Mouse (Mus musculus): ENCODE measurements around the gene Pycard. TPM values are rescaled to one million over a fixed set of nuclear protein-coding genes. Genes with fewer than 3 reads are reported as not detected.
"Not testable (repeated sequence)": the region's sequence is repeated elsewhere in the genome, so short reads cannot be mapped to it uniquely, and the experiment has no call there.

Gene Pycard
- polyA plus RNA-seq, 3 experiments from 2014 or later: 229 to 406 (median 231) TPM

DNA sequence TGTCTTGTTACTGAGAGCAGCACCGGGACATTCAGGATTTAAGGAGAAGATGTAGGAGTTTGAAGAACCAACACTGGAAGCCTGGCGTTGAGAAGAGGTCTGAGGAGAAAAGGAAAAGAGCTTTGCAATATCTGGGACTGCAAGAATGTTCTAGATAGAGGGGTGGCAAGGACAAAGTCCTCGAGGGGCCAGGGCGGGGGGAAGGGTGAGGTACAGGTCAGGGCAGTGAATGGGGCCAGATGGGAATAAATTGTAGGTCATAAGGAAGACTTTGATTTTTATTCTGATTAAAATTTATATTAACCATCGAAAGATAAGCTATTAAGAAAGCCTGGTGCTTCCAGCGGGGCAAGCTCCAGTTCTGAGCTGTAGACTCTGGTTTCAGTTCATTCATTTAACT, 9.4 kb upstream of the Pycard start:
- no peak for ATAC-seq

- no peak for ATAC-seq
Measured at GRCm38 (mm10) chr7:128000068-128000950, 6.6 kb upstream of the Pycard start.

DNA sequence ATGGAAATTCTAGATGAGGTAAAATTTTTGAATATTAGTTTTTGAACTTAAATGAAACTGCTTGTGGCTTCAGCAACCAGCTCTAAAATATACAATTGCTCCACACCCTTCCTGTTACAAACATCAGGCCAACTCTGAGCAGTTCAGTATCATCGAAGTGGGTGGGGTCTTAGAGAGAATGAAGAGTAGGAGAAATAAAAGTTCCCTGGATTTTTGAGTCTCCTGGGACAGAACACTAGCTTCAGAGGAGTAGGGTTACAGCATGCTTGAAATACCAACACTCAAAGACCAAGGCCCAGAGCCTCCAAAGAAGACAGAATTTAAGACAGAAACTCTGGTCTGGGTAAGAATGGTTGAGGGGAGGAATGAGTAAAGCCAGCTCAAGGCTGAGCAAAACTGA, 5.8 kb upstream of the Pycard start:
- no peak for ATAC-seq

DNA sequence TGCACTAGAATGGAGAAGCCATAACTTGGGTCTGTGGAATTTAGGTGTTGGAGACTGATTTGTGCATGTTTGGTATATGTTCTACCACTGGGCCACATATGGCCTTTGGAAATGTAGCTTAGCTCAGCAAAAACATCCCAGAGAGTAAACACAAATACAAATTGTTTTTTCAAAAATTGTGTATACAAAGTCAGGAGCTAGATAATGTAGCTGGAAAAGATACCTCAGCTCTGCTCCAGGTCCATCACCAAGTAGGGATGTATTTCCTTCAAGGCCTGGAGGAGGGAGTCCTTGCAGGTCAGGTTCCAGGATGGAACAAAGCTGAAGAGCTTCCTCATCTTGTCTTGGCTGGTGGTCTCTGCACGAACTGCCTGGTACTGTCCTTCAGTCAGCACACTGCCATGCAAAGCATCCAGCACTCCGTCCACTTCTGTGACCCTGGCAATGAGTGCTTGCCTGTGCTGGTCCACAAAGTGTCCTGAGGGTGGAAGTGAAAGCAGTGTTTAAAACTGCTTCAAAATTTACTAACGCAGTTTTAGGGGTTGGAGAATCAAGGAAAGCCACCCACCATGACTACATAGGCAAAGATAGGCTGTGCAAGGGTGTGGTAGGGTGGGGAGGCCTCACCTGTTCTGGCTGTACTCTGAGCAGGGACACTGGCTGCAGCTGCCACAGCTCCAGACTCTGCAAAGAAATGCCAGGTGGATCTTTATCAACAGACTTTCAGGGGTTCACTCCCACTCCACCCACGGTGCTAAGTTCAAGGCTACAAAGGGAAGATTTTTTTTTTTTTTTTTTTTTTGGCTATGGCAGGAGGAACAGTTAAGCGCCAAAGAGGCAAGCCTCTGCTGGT, 953 bp downstream of the Pycard start:
- ATAC-seq: no peak

GRCm38 (mm10) chr7:127991643-127992487, 1.8 kb downstream of the Pycard start:
- ATAC-seq: no peak

DNA sequence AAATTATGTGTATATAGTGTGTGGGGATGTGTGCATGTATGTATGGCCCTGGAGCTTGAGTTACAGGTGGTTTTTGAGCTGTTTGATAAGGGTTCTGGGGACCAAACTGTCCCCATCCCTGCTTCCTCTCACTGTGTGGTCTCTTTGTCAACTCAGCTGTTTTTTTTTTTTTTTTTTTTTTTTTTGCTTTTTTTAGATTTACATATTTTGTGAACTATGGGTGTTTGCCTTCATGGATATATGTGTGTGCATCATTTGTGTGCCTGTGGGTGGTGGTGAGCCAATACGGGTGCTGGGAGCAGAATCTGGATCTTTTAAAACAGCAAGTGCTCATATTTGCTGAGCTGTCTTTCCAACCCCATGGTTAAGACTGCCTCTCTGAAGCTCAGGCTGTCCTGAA, 4.8 kb downstream of the Pycard start:
- ATAC-seq: no peak

GRCm38 (mm10) chr7:127980606-127981005, 13.1 kb downstream of the Pycard start:
- ATAC-seq: no peak

DNA sequence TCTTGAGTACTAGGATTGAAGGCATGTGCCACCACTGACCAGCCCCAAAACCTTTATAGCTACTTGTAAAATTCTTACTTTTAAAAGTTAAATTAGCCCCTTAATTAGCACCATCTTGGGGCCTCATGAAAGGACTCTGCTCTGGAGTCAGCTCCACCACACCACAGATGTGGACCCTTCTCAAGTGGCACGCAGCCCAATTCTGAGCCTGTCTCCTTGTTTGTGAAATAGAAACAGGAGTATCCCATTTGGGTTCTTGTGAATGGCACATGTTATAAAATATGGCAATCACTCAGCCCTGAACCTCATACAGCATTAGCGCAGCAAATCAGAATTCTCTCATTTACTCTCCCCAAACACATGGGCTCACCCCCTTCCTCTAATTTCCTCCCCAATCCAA, 14.8 kb downstream of the Pycard start:
- no peak for ATAC-seq

- ATAC-seq: no peak
Measured at GRCm38 (mm10) chr7:127974413-127974930, 19.2 kb downstream of the Pycard start.

DNA sequence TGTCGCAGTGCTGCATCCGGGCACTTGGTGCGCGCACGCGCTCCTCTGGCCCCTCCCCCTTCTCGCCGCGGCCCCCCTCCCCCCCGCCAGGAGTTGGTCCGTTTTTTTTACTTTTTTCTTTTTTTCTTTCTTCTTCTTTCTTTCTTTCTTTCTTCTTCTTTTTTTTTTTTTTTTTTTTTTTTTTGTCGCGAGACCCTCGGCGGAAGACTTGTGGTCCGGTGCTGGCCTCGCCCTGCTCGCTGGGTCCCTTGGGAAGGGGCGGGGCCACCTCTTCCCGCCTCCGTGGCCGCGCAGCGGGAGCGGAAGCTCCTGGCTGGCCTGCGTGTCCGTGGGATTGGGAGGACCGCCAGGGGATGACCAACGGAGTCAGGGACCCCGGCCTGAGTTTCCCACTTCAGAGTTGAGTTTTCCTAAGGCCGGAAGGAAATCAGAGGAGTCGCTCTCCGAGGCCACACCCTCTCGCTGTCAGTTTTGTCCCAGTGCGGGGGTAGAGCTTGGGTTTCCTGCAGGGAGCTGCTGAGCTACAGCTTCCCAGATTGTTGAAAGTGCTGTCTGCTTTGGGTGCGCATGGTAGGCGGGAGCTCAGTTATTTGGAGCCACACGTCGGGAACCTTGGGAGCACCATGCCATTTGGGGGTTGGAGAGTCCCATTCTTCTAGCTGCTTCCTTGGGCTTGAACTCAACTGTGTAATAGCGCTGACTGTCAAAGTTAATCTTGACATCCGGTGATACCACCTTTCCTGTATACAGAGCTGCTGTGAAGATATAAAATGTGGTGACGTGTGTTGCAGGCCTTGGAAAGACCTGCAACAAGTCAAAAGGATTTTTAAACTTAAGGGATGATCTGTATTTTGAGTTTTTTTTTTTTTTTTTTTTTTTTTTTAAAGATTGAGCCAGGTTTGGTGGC, 25.5 kb downstream of the Pycard start:
- peak; percentile 61 for ATAC-seq

GRCm38 (mm10) chr7:127967004-127967921, 26.4 kb downstream of the Pycard start, which contains the start of gene Fus:
Fus (plus strand) TSS chr7:127967457.
- ATAC-seq: peak; percentile 82

GRCm38 (mm10) chr7:127966371-127966918, 27.2 kb downstream of the Pycard start:
- ATAC-seq: no peak

DNA sequence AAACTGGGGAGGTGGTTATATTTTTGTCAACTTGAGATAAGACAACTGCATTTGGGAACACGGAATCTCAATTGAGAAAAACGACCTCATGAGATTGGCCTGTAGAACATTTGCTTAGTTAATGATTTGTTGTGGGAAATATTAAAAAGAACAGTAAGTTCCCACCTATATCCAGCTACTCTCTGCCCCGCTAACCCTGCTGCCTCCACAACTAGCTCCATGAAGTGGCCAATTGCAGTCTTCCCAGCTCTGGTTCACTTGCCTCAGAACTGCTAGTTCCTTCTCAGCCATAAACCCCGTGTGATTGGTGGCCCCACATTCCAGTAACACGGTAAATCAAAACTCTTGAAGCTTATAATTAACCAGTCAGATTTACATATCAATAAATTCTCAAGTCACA, 34.3 kb downstream of the Pycard start:
- no peak for ATAC-seq

- ATAC-seq: no peak
Measured at GRCm38 (mm10) chr7:127952864-127953581, 40.6 kb downstream of the Pycard start.

- ATAC-seq: no peak
Measured at GRCm38 (mm10) chr7:127946470-127947023, 47.1 kb downstream of the Pycard start, which contains the start of gene Prss36. Prss36 (minus strand) TSS chr7:127946725.

GRCm38 (mm10) chr7:127944614-127945013, 49.1 kb downstream of the Pycard start:
- no peak for ATAC-seq

DNA sequence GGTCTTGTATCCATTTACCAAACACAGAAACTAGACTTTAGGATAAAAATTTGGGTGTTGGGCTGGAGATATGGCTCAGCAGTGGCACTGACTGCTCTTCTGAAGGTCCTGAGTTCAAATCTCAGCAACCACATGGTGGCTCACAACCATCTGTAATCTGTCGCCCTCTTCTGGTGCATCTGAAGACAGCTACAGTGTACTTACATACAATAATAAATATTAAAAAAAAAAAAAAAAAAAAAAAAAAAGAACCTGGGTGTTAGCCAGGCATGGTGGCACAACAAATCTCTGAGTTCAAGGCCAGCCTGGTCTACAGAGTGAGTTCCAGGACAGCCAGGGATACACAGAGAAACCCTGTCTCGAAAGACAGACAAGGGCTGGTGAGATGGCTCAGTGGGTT, 51.6 kb downstream of the Pycard start:
- not testable (repeated sequence) for ATAC-seq
